Mouse (Mus musculus) kidney, adult 2 months (tissue): Measurements from ENCODE around the gene Stac2.

ENCODE experiments used
- CTCF ChIP-seq: fragments of 200-500 bp; conservative IDR thresholded peaks from 2 replicates; pipeline ENCODE4 v1.5.1; 2011; ENCODE audit warnings: low read depth, mild to moderate bottlenecking, control low read depth, low read length, moderate library complexity, mixed read lengths; ENCODE audit not compliant: insufficient read depth, insufficient read length
- POLR2A ChIP-seq: fragments of 200-500 bp; IDR thresholded peaks from one replicate; pipeline ENCODE4 v1.6.1; 2011; ENCODE audit warnings: low read depth, low read length, control low read depth

DNA sequence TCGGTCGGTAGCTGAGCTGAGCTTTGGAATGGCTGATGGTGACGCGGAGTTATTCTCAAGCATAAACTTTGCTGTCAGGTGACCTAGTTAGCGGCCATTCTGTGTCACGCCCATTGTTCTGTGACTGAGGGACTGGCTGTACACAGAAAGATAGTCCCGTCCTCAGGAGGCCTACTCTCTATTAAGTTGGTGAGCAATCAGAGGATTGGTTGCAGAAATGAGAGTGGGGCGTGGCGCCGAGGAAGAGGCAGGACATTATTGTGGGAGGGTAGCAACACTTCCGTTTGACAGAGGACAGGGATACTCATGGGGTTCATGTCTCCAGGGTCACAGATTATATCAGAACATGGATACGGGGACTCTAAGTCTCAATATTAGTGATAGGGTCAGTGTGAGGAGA is 12.9 kb upstream of the Stac2 start:
- TF ChIP-seq CTCF (no peak), POLR2A (no peak)
